Mouse (Mus musculus): ENCODE results near the gene Xrcc1.

The Xrcc1 gene

GRCm38 (mm10) chr7:24528861-24529260, 17.2 kb upstream of the Xrcc1 start:
- no peak for DNase-seq (ENCODE audit: low read depth, low spot score)

GRCm38 (mm10) chr7:24529580-24529979, 16.5 kb upstream of the Xrcc1 start:
- DNase-seq (ENCODE audit: low read depth, low spot score) = no peak

- peak; percentile 100 for DNase-seq (ENCODE audit: low read depth, low spot score)
Measured at GRCm38 (mm10) chr7:24530062-24530931, 15.8 kb upstream of the Xrcc1 start, which contains the start of gene Irgq. Irgq (plus strand) TSS chr7:24530689.

DNA sequence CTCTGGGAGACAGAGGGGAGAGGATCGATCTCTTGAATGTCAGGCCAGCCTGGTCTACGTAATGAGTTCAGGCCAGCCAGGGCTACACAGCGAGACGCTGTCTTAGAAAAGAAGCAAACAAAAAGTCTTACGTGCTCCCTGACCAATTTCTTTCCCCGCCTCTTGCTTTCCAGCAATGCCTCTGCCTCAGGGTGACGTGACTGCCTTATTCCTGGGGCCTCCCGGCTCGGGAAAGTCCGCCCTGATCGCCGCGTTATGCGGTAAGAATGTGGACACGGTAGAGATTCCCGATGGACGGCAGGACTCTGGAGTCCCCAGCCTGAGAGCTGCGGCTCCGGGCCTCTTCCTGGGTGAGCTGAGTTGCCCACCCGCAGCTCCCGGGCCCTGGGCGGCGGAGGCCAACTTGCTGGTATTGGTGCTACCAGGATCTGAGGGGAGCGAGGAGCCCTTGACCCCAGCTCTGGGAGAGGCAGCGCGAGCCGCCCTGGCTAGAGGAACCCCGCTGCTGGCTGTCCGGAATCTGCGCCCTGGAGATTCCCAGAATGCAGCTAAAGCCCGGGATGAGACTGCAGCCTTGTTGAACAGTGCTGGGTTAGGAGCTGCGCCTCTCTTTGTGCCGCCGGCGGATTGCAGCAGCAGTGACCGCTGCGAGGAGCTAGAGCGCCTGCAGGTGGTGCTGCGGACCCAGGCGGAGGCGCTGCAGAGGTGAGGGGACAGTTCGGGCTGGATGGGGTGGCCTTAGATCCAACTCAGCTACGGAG, 14.7 kb upstream of the Xrcc1 start:
- DNase-seq (ENCODE audit: low read depth, low spot score) = peak; percentile 92

- no peak for DNase-seq (ENCODE audit: low read depth, low spot score)
Measured at GRCm38 (mm10) chr7:24533031-24533571, 13.0 kb upstream of the Xrcc1 start.

GRCm38 (mm10) chr7:24533806-24534205, 12.3 kb upstream of the Xrcc1 start:
- no peak for DNase-seq (ENCODE audit: low read depth, low spot score)

GRCm38 (mm10) chr7:24534301-24534700, 11.8 kb upstream of the Xrcc1 start:
- no peak for DNase-seq (ENCODE audit: low read depth, low spot score)

DNA sequence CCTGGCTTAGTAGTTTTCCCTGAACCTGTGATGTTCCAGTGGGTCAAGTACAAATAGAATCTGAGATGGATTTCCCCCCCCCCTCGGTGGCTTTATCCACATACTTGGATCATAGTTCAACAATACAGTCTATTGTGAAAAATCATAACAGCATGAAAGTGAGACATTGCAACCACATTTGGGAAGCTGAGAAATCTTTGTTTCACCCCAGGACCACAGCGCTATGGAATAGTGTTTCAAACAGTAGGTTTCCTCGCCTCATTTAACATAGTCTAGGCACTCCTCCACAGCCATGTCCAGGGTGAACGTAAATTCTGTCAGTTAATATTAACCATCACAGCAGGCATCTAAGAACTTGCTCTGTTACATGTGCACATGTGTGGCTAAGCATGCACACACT, 9.0 kb upstream of the Xrcc1 start:
- no peak for DNase-seq (ENCODE audit: low read depth, low spot score)

DNA sequence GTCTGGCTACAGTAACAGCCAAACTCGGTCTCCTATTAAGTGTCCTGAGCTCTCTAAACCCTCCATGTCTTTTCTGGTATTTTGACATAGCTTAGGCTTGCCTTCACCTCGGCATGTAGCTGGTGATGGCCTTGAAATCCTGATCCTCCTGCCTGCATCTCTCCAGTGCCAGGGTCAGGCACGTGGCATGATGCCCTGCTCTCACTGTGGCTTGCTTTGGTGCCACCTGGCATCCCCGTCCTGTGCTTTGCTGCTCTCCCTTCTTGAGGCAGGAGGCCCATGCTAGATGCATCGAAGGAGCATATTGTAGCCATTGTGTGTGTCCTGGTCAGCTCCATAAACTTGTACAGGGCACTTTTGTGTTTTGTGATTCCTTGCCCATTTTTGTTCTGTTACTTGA, 8.5 kb upstream of the Xrcc1 start:
- peak; percentile 92 for DNase-seq (ENCODE audit: low read depth, low spot score)

DNA sequence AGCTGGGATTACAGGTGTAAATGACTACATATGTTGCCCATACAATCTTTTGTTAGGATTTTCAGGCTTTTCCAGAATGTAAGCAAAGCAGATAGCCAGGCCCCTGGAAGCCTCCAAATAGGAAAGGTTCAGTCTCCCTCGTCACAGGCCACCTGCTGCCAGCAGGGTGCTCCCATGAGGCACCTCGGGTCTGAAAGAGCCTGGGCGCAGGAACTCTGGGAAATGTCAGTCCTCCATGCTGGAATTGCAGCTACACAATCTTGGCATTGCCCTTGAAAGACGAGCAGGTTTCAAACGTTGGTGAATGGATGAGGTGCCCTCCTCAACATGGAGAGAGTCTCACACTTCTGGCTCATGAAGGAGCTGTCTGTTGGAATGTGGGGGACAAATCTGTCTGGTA, 7.9 kb upstream of the Xrcc1 start:
- DNase-seq (ENCODE audit: low read depth, low spot score) = peak; percentile 63

- no peak for DNase-seq (ENCODE audit: low read depth, low spot score)
Measured at GRCm38 (mm10) chr7:24538701-24539100, 7.4 kb upstream of the Xrcc1 start.

- DNase-seq (ENCODE audit: low read depth, low spot score) = no peak
Measured at GRCm38 (mm10) chr7:24539686-24540085, 6.4 kb upstream of the Xrcc1 start.

- DNase-seq (ENCODE audit: low read depth, low spot score) = no peak
Measured at GRCm38 (mm10) chr7:24544506-24544905, 1.6 kb upstream of the Xrcc1 start.

- DNase-seq (ENCODE audit: low read depth, low spot score) = peak; percentile 100
Measured at GRCm38 (mm10) chr7:24546634-24547389, 723 bp downstream of the Xrcc1 start.

GRCm38 (mm10) chr7:24547534-24548036, 1.5 kb downstream of the Xrcc1 start:
- DNase-seq (ENCODE audit: low read depth, low spot score) = no peak

- no peak for DNase-seq (ENCODE audit: low read depth, low spot score)
Measured at GRCm38 (mm10) chr7:24551985-24552759, 6.1 kb downstream of the Xrcc1 start.

- no peak for DNase-seq (ENCODE audit: low read depth, low spot score)
Measured at GRCm38 (mm10) chr7:24555786-24556185, 9.7 kb downstream of the Xrcc1 start.

- no peak for DNase-seq (ENCODE audit: low read depth, low spot score)
Measured at GRCm38 (mm10) chr7:24561450-24561849, 15.4 kb downstream of the Xrcc1 start.

DNA sequence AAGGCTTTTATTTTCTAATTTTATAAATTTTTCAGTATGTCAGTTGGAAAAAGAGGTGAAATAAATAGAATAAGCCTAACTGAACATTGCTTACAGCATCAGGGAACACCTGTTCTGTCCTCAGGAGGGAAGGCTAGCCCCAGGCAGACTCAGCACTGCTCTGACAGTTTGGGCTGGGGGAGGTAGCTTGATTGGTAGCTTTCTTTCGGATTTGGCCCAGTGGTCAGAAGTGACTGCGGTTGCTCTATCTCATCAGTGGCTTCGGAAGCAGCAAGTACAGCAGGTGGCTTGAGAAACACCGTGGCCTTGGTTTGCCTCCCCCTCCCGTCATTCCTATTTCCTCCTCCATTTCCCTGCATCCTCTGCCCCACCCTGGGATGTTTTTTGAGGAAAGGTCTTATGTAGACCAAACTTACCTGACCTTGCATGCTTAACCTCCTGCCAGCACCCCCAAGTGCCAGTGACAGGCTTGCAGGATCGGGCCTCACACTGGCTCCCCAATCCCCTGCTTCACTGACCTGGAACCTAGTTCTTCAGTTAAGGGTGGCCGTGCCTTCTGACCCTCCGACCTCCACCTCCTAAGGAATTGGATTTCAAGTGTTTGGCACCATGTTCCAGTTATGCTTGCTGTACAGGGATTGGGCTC, 17.2 kb downstream of the Xrcc1 start:
- no peak for DNase-seq (ENCODE audit: low read depth, low spot score)

- no peak for DNase-seq (ENCODE audit: low read depth, low spot score)
Measured at GRCm38 (mm10) chr7:24563837-24564206, 17.7 kb downstream of the Xrcc1 start.
